Mouse (Mus musculus) left cerebral cortex, adult 6 months (tissue): ENCODE data around the gene Npsr1. TPM values are rescaled to one million over a fixed set of nuclear protein-coding genes. Genes with fewer than 3 reads are reported as not detected.

Experiments
- long read RNA-seq, 2 experiments: library from polyadenylated mRNA; unstranded; transcript quantifications; one replicate each; pipeline ENCODE4 v2.0.0; 2019 to 2020
- polyA plus RNA-seq: library from polyadenylated mRNA; unstranded; fragments of <200 nt; fragmentation: Nextera tagmentation; gene quantifications from 2 replicates; pipeline ENCODE4 v1.2.3, GENCODE M21; 2021

Gene Npsr1
- 1.8 and 1.9 TPM in 2 replicates for polyA plus RNA-seq
- long read RNA-seq, experiment 1, partial matches to known transcripts = 0 of 1 reads
- long read RNA-seq, experiment 1, other reads (novel, unspliced or antisense) = 1 of 1 reads
- long read RNA-seq, experiment 2 = 0 reads

DNA sequence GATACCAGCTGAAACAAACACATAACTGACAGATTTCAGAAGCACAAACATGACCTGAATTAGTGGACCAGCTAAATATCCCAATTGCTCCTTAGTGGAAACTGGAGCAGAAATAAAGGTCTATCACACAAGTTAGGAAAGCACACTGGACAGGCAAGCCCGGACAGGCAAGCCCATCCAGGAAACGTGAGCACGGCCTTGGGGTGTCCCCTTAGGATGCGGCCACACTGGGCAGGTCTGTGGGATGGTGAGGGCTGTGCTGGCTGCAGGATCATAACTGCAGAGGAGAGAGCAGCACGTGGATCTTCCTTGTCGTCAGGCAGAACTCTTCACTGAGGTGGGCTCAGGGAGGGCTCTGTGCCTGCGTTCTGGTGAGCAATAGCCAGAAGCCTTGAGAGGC lies at the start of gene Npsr1:
Gene Npsr1, plus strand, starts transcription at position 301 of the 400 bp plus-strand sequence.

